Mouse (Mus musculus) gastrocnemius, postnatal 25 days (tissue): Measurements from ENCODE around the gene Pigb. TPM values are rescaled to one million over a fixed set of nuclear protein-coding genes. Genes with fewer than 3 reads are reported as not detected.
"Not testable (repeated sequence)": the region's sequence is repeated elsewhere in the genome, so short reads cannot be mapped to it uniquely, and the experiment has no call there.

Experiments
- DNase-seq: peaks from one replicate; pipeline ENCODE4 v3.0.0; 2022
- long read RNA-seq, 2 experiments: library from polyadenylated mRNA; stranded (forward); transcript quantifications; one replicate each; pipeline ENCODE4 v2.0.0; 2021
- total RNA-seq, 2 experiments: library from RNA; stranded (reverse); gene quantifications; 1 replicate in 1 of 2; 2 replicates in 1 of 2; pipeline ENCODE4 v1.2.3; 2021

Pigb gene
- total RNA-seq = 1 to 10 TPM; 3.7 to 3.9 TPM
- long read RNA-seq, experiment 1, partial matches to known transcripts = 0 of 1 reads
- long read RNA-seq, experiment 1, other reads (novel, unspliced or antisense) = 0 of 1 reads
- long read RNA-seq, experiment 2, partial matches to known transcripts = 0 of 2 reads
- long read RNA-seq, experiment 2, other reads (novel, unspliced or antisense) = 1 of 2 reads

DNA sequence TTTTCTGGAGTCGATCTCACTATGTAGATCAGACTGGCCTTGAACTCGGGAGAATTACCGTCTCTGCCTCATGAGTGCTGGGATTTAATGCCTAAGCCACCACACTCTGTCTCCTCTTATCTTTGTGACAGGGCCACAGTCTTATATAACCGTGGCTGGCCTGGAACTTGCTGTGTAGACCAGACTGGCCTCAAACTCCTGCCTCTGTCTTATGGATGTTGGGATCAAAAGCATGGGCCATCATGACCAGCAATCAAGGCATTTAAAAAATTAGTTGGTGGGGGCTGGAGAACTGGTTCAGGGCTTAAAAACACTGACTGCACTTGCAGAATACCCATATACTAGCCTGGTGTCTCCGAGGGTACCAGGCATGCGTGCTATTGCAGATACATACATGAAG is at the start of gene Pigb:
Gene Pigb (minus strand): TSS at position 299 of the 400 bp plus-strand sequence.
- no peak for DNase-seq

- DNase-seq = no peak
Observed at GRCm38 (mm10) chr9:73089222-73089920, 49.2 kb upstream of the Pigb start.

DNA sequence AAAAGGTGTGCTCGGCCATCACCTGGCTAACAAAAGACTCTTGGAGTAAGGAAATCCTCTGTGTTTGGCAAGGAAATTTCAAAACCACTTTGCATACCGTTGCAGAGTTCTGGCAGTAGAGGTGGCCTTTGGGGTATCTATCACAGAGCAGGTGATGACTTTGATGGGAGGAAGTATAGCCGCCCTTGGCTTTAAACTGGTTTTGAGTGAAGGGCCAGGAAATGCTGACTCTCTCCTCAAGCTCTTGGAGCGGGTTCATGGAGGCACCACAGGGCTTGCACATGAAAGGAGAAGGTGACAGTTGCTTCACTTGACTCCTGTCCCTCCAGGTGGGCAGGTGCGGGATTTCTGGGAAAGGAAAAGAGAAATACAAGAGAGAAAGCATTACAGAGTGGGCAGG is 47.4 kb upstream of the Pigb start:
- DNase-seq = no peak

DNA sequence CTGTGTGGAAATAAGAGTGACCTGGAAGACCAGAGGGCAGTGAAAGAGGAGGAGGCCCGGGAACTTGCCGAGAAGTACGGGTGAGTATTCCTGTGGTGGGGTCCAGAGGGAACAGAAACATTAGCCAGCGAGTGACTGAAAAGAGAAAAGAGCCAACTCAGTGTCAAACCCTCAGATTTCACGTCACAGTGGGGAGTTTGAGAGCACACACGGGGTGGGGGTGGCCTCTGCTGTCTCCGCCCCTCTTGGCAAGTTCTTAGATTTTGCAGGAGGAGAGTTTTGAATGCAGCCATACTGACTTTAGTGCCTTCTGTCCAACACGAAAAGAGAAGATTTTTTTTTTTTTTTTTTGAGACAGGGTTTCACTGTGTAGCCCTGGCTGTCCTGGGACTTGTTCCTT is 46.9 kb upstream of the Pigb start:
- DNase-seq = no peak

GRCm38 (mm10) chr9:73085845-73086244 is 45.7 kb upstream of the Pigb start:
- no peak for DNase-seq

- no peak for DNase-seq
Observed at GRCm38 (mm10) chr9:73083956-73084355, 43.8 kb upstream of the Pigb start.

DNA sequence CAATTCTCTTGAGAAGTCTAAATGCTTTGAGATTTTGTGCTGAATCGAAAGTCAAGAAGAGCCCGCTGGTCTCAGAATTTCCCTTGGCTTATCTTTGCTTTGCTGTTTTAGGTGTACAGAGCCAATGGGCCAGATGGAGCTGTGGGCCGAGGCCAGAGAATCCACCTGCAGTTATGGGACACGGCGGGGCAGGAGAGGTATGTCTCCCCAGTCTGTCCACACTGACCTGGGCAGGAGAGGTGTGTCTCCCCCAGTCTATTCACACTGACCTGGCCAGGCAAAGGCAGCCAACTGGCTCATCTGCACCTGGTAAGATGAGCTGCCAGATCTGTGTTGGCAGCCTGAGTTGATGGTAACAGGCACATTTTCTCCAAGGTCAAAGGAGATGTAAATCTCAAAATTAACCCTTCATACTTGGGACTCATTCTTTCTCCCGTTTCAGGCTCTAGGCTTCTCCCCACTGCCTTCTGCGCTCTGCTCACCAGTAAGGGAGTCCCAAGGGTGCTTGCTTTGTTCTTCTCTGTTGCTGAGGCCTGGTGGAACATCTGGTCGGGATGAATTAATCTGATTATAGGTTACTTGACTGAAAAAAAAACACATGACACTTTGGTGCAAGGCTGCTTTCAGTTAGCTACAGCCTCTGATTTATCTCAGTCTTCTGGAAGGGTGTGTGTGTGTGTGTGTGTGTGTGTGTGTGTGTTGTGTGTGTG is 42.3 kb upstream of the Pigb start:
- DNase-seq = no peak

DNA sequence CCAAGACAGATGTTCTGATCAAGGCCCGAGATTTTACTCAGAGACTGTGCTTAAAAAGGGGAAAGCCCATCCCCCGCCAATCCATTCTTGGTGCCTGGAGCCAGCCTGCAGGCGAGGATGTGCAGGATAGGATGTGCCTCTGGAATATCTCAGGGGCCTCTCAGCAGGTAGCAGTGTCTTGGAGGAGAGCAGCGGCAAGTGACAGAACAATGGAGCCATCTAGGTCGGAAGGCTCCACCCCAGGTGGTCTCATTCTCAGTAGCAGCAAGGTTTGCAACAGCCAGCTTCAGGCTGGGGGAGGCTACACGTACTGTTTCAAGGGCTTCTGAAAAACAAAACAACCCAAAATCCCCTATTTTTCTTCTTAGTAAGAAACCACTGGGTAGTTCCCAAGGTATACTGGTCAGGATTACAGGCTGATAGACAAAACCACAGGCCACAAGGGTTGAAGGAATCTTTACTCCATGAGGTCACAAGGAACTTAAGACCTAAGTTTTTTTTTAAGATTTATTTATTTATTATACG is 39.7 kb upstream of the Pigb start:
- no peak for DNase-seq

GRCm38 (mm10) chr9:73079349-73079748 is 39.2 kb upstream of the Pigb start:
- DNase-seq = not testable (repeated sequence)

GRCm38 (mm10) chr9:73073169-73073568 is 33.0 kb upstream of the Pigb start:
- no peak for DNase-seq

- no peak for DNase-seq
Observed at GRCm38 (mm10) chr9:73072426-73072825, 32.2 kb upstream of the Pigb start.

- DNase-seq = no peak
Observed at GRCm38 (mm10) chr9:73070971-73071659, 30.9 kb upstream of the Pigb start.

DNA sequence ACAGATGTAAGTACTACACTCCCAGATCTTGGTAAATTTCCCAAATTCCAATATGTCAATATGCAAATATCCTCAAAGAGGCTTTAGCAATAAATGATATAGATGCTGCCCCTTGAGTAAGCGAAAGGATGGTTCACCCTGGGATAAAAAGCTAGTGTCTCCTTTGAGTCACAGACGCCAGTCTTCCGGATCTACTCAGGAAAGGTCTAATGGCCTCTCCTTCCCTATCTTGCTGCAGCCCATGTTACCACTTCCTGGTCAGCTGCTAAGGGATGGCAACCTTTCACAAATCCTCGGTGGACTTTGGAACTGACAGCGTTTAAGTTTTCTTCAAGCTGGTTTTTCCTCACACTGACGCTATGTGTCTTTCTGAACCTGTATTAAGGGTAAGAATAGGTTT is 28.5 kb upstream of the Pigb start:
- no peak for DNase-seq

- DNase-seq = no peak
Observed at GRCm38 (mm10) chr9:73068230-73068679, 28.1 kb upstream of the Pigb start.

GRCm38 (mm10) chr9:73067086-73067485 is 26.9 kb upstream of the Pigb start:
- DNase-seq = no peak

DNA sequence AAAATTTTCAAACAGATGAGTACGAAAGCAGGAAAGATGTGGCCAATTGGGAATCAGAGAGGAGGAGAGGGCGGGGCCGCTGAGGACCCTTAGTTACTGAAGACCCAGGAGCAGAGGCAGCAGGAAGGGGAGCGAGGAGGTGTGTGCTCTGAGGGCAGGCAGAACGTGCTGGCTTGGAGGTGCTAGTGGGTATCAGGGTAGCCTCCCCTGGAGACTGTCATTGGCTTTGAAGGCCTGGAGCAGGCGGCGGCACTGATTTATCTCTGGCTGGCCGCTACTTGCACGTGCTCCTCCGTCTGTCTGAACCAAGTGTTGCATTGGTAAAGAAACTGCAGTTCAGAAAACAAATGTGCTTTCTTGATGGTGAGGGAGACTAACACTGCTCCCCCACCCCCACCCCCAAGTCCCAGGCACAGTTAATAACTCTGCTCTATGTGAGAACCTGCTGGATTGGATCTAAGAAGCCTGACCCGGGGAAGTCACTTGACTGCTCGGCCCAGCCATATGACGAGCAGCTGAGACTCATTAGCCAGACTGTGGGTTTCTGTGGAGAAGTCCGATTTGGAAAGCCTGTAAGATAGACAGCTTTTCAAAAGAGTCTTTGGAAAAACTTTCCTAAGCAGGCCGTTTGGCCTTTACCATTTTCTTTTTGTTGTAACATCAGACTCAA is 23.6 kb upstream of the Pigb start:
- DNase-seq = no peak

DNA sequence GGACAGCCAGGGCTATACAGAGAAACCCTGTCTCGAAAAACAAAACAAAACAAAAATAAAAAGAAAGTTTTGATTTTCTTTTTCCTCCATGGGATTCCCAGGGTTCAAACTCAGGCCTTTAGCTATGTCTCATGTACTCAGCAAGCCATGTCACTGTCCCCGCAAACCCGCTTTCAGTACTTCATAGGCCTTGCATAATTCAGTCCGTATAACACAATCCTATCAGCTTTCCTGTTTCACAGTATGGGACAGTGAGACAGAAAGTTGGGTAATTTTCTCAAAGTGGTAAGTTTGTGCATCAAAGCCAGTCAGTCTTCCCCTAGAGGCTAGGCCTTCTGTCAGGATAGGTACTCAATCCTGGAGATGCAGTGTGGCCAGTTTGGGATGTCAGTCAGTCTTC is 19.0 kb upstream of the Pigb start:
- DNase-seq = no peak

- no peak for DNase-seq
Observed at GRCm38 (mm10) chr9:73055441-73055911, 15.3 kb upstream of the Pigb start.

GRCm38 (mm10) chr9:73050606-73051005 is 10.4 kb upstream of the Pigb start:
- no peak for DNase-seq

DNA sequence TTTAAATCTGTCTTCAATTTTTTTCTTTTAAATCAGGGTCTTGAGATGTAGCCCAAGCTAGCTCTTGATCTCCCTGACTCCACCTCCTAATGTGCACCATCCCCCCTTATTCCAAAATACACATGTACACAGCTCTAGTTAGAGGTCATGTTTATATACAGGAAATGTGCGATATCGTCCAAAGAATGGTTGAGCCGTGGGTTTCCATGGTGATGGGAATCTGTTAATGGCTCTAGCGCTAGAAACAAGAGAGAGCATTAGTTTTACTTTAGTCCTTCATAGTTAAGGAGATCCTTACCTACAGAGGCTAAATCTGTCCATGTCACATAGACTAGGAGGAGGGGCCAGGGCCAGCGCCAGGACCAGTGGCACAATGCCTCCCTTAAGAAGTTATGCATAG is 9.7 kb upstream of the Pigb start:
- no peak for DNase-seq

GRCm38 (mm10) chr9:73048927-73049326 is 8.7 kb upstream of the Pigb start:
- no peak for DNase-seq

GRCm38 (mm10) chr9:73047906-73048305 is 7.7 kb upstream of the Pigb start:
- DNase-seq = no peak
